Mouse (Mus musculus): ENCODE data around the gene Larp6. TPM values are rescaled to one million over a fixed set of nuclear protein-coding genes. Genes with fewer than 3 reads are reported as not detected.

Gene Larp6
- total and polyA plus RNA-seq, 3 experiments: not detected

DNA sequence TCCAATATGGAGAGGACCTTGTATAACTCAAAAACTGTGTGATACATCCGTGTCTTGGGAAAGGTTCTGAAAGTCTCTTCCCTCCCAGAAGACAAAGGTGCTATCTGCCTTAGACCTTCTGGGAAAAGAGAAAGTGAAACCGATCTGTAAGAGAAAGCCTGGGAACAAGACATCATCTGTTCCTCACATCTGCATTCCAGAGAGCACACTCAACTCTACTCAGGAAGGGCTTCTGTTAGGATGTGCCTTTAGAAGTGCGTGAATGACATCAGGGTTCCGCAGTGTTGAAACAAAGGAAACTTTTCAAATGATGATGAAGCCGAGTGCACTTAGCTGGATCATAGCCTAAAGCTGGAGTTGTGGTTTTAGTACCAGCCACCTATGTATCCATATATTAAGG lies 47.9 kb upstream of the Larp6 start:
- Histone ChIP-seq H3K27me3 (ENCODE audit: control insufficient read depth in 1 of 2, insufficient read depth in 2 of 2, low read length in 2 of 2) (no peaks in the 10 kb centered on the region), H3K4me1 (ENCODE audit: control insufficient read depth in 1 of 2, insufficient read depth in 2 of 2, low read length in 2 of 2) (no peaks in the 10 kb centered on the region), H3K36me3 (ENCODE audit: control insufficient read depth in 1 of 2, insufficient read depth in 2 of 2, low read length in 2 of 2) (no peaks in the 10 kb centered on the region), H3K27ac (ENCODE audit: control insufficient read depth, low read depth, low read length) (no peak overlapping the region), H3K9ac (ENCODE audit: control insufficient read depth, low read depth, low read length, poor library complexity, severe bottlenecking) (no peak overlapping the region), H3K9me3 (replicated peaks; ENCODE audit: insufficient read depth, low read length) (no peaks in the 10 kb centered on the region), H3K79me2 (ENCODE audit: control insufficient read depth, insufficient read depth, low read length, poor library complexity) (no peaks in the 10 kb centered on the region), H3K4me3 (ENCODE audit: control insufficient read depth in 1 of 2, insufficient read depth in 1 of 2, low read depth in 2 of 2, low read length in 2 of 2) (no peak overlapping the region)
- TF ChIP-seq POLR2AphosphoS2 (IDR thresholded peaks at IDR 0.05; ENCODE audit: low read length): no peak
- no peak for TF ChIP-seq MYC (IDR thresholded peaks at IDR 0.05; ENCODE audit: low read depth, low read length)
- no peak for TF ChIP-seq TCF12 (IDR thresholded peaks at IDR 0.05; ENCODE audit: low read depth, low read length)
- TF ChIP-seq MAX (IDR thresholded peaks at IDR 0.05; ENCODE audit: low read length): no peak
- TF ChIP-seq POLR2A (IDR thresholded peaks at IDR 0.05; ENCODE audit: control insufficient read depth in 1 of 2, insufficient read depth in 1 of 2, low read depth in 1 of 2, low read length in 2 of 2, poor library complexity in 1 of 2): no peak
- no peak for TF ChIP-seq E2F4 (IDR thresholded peaks at IDR 0.05; ENCODE audit: borderline replicate concordance, low read depth, low read length)
- no peak for TF ChIP-seq JUND (IDR thresholded peaks at IDR 0.05; ENCODE audit: low read depth, low read length)
- no peak for TF ChIP-seq CHD1 (IDR thresholded peaks at IDR 0.05; ENCODE audit: low read depth, low read length)
- no peak for TF ChIP-seq EP300 (IDR thresholded peaks at IDR 0.05; ENCODE audit: low read depth in 1 of 2, low read length in 2 of 2)
- TF ChIP-seq ZMIZ1 (IDR thresholded peaks at IDR 0.05; ENCODE audit: low read depth, low read length): no peak
- no peak for TF ChIP-seq UBTF (IDR thresholded peaks at IDR 0.05; ENCODE audit: borderline replicate concordance, insufficient read depth, low read depth, low read length)
- no peak for TF ChIP-seq POLR2AphosphoS5 (IDR thresholded peaks at IDR 0.05; ENCODE audit: borderline replicate concordance, low read depth, low read length)
- TF ChIP-seq RAD21 (IDR thresholded peaks at IDR 0.05; ENCODE audit: low read depth, low read length): no peak
- TF ChIP-seq MXI1 (IDR thresholded peaks at IDR 0.05; ENCODE audit: low read depth, low read length): no peak
- TF ChIP-seq BHLHE40 (IDR thresholded peaks at IDR 0.05; ENCODE audit: borderline replicate concordance, low read depth, low read length): no peak
- no peak for TF ChIP-seq USF2 (IDR thresholded peaks at IDR 0.05; ENCODE audit: borderline replicate concordance in 1 of 2, insufficient read depth in 1 of 2, low read depth in 1 of 2, low read length in 2 of 2)
- TF ChIP-seq TAL1 (IDR thresholded peaks at IDR 0.05; ENCODE audit: low read length): no peak
- no peak for TF ChIP-seq ZNF384 (IDR thresholded peaks at IDR 0.05; ENCODE audit: low read depth, low read length)
- DNase-seq (ENCODE audit: low read depth, low spot score): no peak

DNA sequence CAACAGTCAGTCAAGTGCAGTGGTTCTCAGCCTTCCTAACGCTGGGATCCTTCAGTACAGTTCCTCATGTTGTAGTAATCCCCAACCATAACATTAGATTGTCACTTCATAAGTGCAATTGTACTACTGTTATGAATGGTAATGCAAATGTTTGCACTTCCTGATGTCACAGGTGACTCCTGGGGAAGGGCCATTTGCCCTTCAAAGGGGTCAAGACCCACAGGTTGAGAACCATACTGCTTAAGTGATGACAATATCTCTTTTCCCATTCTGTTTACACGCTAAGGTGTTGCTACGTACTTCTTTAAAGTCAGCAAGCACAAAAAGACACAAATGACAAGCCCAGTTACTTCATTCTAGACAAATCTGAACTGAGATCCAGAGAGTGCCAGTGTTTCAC lies 47.3 kb upstream of the Larp6 start:
- no peaks in the 10 kb centered on the region for H3K27me3 ChIP-seq (ENCODE audit: control insufficient read depth in 1 of 2, insufficient read depth in 2 of 2, low read length in 2 of 2)
- H3K9me3 ChIP-seq (replicated peaks; ENCODE audit: insufficient read depth, low read length): no peaks in the 10 kb centered on the region
- no peak overlapping the region for H3K9ac ChIP-seq (ENCODE audit: control insufficient read depth, low read depth, low read length, poor library complexity, severe bottlenecking)
- H3K4me3 ChIP-seq (ENCODE audit: control insufficient read depth in 1 of 2, insufficient read depth in 1 of 2, low read depth in 2 of 2, low read length in 2 of 2): no peak overlapping the region
- H3K27ac ChIP-seq (ENCODE audit: control insufficient read depth, low read depth, low read length): no peak overlapping the region
- no peaks in the 10 kb centered on the region for H3K36me3 ChIP-seq (ENCODE audit: control insufficient read depth in 1 of 2, insufficient read depth in 2 of 2, low read length in 2 of 2)
- H3K79me2 ChIP-seq (ENCODE audit: control insufficient read depth, insufficient read depth, low read length, poor library complexity): no peaks in the 10 kb centered on the region
- H3K4me1 ChIP-seq (ENCODE audit: control insufficient read depth in 1 of 2, insufficient read depth in 2 of 2, low read length in 2 of 2): no peaks in the 10 kb centered on the region
- no peak for DNase-seq (ENCODE audit: low read depth, low spot score)
- TF ChIP-seq JUND (IDR thresholded peaks at IDR 0.05; ENCODE audit: low read depth, low read length) (no peak), HCFC1 (IDR thresholded peaks at IDR 0.05; ENCODE audit: low read depth, low read length) (no peak), E2F4 (IDR thresholded peaks at IDR 0.05; ENCODE audit: borderline replicate concordance, low read depth, low read length) (no peak), ELF1 (IDR thresholded peaks at IDR 0.05; ENCODE audit: low read depth, low read length) (no peak), BHLHE40 (IDR thresholded peaks at IDR 0.05; ENCODE audit: borderline replicate concordance, low read depth, low read length) (no peak), CHD2 (IDR thresholded peaks at IDR 0.05; ENCODE audit: low read length) (no peak), KAT2A (conservative IDR thresholded peaks at IDR 0.05; ENCODE audit: low read depth, low read length) (no peak), USF1 (IDR thresholded peaks at IDR 0.05; ENCODE audit: low read depth, low read length) (no peak), MXI1 (IDR thresholded peaks at IDR 0.05; ENCODE audit: low read depth, low read length) (no peak), USF2 (IDR thresholded peaks at IDR 0.05; ENCODE audit: borderline replicate concordance in 1 of 2, insufficient read depth in 1 of 2, low read depth in 1 of 2, low read length in 2 of 2) (no peak), MAX (IDR thresholded peaks at IDR 0.05; ENCODE audit: low read length) (no peak), ETS1 (IDR thresholded peaks at IDR 0.05; ENCODE audit: low read depth, low read length) (no peak), MAZ (IDR thresholded peaks at IDR 0.05; ENCODE audit: low read depth, low read length) (no peak), NRF1 (IDR thresholded peaks at IDR 0.05; ENCODE audit: insufficient read depth, low read depth, low read length, poor library complexity, severe bottlenecking) (no peak), ZNF384 (IDR thresholded peaks at IDR 0.05; ENCODE audit: low read depth, low read length) (no peak), POLR2AphosphoS2 (IDR thresholded peaks at IDR 0.05; ENCODE audit: low read length) (no peak), MYB (IDR thresholded peaks at IDR 0.05; ENCODE audit: low read depth, low read length) (no peak), TBP (IDR thresholded peaks at IDR 0.05; ENCODE audit: low read depth, low read length) (no peak), TCF12 (IDR thresholded peaks at IDR 0.05; ENCODE audit: low read depth, low read length) (no peak)
